Mouse (Mus musculus): ENCODE measurements around the gene Src.
"Not testable (repeated sequence)": the region's sequence is repeated elsewhere in the genome, so short reads cannot be mapped to it uniquely, and the experiment has no call there.

GRCm38 (mm10) chr2:157486559-157486958 lies 68.3 kb downstream of the Src start:
- not testable (repeated sequence) for TF ChIP-seq POLR2A (IDR thresholded peaks at IDR 0.05; ENCODE audit: low read depth, low read length); CTCF (conservative IDR thresholded peaks at IDR 0.05; ENCODE audit: insufficient read depth, insufficient read length, low read depth, low read length)

All from kidney, adult 2 months (tissue).